Mouse (Mus musculus): Measurements from ENCODE around the gene Pcnp. TPM values are rescaled to one million over a fixed set of nuclear protein-coding genes. Genes with fewer than 3 reads are reported as not detected.

The Pcnp gene
- polyA plus RNA-seq, 2 experiments from 2014 or later: 279 to 285 TPM

DNA sequence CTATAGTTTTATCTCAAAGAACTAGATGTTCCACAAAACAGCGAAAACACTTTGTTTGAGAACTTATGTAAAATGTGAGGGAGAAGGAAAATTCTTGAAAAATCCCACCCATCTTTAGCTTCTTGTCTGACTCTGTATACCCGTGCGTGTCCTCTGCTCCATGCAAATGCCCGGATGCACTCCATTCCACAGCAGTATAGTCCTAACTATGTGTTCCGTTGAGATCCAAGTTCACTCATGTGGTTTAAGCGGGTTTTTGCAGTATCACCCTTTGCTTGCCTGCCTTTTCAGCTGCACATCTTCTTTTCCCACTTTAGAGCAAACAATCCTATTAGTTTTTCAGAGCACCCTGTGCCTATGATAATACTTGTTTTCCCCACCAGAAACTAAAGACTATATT, 7.0 kb upstream of the Pcnp start:
- no peak for ATAC-seq

GRCm38 (mm10) chr16:56034566-56034965, 5.0 kb upstream of the Pcnp start:
- ATAC-seq: no peak

- ATAC-seq: peak; percentile 31
These were observed 602 bp downstream of the Pcnp start for GRCm38 (mm10) chr16:56028722-56029551.

GRCm38 (mm10) chr16:56027854-56028629, 1.5 kb downstream of the Pcnp start:
- ATAC-seq: no peak

GRCm38 (mm10) chr16:56019660-56020059, 9.9 kb downstream of the Pcnp start:
- no peak for ATAC-seq

- ATAC-seq: no peak
These were observed 15.5 kb downstream of the Pcnp start for GRCm38 (mm10) chr16:56014076-56014475.

DNA sequence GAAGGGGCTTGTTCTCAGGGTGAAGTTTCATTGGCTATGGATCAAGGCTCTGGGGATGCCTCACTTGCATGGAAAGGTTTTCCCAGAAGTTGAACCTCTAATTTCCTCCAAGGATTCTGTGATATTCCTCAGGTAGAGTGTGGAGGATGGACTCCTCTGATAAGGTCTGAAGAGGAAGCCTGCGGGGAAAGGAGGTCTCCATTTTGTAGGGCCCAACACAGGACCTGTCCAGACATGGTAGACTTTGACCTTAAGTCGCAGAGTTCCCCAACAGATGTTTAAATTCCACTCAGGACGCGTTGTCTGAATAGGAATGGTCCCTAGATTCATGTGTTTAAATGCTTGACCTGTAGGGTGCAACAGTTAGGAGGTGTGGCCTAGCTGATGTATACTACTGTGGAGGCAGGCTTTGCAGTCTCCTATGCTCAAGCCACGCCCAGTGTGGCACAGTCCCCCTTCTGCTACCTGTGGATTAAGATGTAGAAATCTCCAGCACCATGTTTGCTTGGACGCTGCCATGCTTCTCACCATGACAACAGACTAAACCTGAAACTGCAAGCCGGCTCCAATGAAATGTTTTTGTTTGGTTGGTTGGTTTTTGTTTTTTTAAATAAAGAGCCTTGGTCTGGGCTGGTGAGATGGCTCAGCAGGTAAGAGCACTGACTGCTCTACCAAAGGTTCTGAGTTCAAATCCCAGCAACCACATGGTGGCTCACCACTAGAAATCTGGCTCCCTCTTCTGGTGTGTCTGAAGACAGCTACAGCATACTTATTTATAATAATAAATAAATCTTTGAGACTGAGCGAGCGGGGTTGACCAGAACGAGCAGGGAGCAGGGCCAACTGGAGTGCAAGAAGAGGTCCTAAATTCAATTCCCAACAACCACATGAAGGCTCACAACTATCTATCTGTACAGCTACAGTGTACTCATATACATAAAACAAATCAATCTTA, 16.5 kb downstream of the Pcnp start:
- no peak for ATAC-seq

- no peak for ATAC-seq
These were observed 20.7 kb downstream of the Pcnp start for GRCm38 (mm10) chr16:56008862-56009261.

DNA sequence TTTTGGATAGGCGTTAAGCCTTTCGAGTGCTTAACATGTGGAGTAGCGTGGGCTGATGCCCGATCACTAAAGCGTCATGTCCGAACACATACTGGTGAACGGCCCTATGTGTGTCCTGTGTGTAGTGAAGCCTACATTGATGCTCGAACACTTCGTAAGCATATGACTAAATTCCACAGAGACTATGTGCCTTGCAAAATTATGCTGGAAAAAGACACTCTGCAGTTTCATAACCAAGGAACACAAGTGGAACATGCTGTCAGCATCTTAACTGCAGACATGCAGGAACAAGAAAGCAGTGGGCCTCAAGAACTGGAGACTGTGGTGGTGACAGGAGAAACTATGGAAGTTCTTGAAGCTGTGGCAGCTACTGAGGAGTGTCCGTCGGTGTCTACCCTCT, 22.7 kb downstream of the Pcnp start:
- ATAC-seq: no peak

GRCm38 (mm10) chr16:55994235-55994634, 35.3 kb downstream of the Pcnp start:
- no peak for ATAC-seq

DNA sequence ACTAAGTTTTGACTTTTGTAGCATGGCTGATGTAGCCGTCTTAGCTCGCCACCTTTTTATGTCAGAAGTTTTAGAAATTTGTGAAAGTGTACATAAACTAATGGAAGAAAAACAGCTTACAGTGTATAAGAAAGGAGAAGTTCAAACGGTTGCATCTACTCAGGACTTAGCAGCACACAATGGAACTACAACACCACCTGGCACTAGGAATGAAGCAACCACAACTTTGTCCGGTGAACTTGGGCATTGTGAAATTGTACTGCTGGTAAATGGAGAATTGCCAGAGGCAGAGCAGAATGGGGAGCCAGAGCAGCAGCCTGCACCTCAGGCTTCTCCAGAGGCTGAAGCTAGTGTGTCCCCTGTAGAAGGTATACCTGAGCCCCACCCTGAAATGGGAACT, 39.2 kb downstream of the Pcnp start:
- ATAC-seq: no peak

GRCm38 (mm10) chr16:55986001-55986400, 43.5 kb downstream of the Pcnp start:
- ATAC-seq: no peak

DNA sequence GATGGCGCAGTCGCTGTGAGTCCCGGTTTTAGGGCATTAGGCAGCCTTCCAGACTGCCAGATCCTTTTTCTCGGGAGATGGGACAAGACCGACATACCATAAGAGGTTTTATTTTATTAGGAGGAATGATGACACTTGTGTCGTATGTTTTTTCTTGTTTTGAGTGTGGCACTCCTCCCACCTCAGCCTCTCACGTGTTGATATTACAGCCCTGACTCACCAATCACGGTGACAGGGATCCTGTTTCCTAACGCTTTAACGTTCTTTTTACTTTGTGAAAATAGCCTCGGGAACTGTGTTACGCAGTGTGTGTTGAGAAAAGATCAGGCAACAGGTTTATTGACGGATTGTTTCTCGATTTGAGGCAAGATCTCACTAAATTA, 54.6 kb downstream of the Pcnp start:
- peak; percentile 42 for ATAC-seq

DNA sequence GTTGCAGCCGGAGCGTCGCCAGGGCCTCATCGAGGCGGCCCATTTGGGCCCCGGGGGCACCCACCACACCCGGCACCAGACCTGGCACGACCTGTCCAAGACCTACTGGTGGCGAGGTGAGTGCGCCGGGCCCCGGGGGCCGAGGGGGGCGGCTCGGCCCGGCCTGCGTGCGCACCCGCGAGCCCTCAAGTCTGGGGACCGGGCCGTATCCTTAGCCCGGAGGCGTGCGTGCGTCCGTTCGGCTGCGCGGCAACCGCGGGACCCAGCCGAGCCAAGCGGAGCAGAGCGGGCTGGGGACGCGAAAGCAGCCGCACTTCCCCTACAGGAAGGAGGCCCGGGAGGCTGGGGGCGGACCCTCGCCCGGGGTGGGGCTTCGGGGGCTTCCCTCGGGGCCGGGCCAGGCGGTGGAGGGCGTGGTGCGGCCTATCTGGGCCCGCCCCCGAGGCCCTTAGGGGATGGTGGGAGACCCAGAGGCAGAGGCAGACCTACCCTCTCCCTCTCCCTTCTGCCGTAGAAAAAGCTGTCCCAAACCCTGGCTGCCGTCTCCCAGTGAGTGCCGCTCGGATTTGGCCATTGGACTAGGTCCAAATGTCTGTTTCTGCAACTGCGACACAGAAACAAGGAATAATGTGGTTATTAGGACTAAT, 55.2 kb downstream of the Pcnp start:
- peak; percentile 62 for ATAC-seq

DNA sequence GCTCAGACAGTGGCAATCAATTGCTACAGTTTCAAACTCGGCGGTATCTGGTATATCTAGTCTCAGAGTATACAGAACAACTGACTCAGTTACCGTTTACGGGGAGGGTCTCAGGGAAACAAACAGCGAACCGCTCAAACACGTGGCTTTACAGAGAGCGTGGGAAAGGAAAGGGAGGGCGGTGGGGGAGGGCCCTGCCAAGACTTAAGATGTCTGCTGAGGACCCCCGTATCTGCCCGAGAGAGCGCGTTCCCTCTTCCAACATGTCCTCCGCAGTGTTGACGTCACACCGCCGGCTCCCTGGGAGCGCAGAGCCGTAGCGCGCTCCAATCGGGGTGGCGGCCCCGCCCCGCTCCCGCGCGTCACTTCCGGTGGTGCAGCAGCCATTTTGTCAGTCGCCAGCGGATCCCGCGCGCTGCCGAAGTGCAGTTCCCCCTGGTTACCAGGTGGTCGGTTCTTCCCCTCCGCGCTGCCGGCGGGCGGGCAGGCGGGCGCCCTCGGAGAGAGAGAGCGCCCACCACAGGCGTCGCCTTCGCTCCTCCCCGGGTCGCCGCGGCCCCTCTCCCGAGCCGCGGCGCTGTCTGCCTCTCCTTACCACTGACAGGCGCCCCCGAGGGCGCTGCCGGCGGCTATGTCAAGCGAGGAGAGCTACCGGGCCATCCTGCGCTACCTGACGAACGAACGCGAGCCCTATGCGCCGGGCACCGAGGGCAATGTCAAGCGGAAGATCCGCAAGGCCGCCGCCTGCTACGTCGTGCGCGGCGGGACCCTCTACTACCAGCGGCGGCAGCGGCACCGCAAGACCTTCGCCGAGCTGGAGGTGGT, 55.9 kb downstream of the Pcnp start, which contains the start of gene Zbtb11:
Zbtb11 (plus strand) TSS at position 453 of the 825 bp plus-strand sequence.
- ATAC-seq: peak; percentile 83

DNA sequence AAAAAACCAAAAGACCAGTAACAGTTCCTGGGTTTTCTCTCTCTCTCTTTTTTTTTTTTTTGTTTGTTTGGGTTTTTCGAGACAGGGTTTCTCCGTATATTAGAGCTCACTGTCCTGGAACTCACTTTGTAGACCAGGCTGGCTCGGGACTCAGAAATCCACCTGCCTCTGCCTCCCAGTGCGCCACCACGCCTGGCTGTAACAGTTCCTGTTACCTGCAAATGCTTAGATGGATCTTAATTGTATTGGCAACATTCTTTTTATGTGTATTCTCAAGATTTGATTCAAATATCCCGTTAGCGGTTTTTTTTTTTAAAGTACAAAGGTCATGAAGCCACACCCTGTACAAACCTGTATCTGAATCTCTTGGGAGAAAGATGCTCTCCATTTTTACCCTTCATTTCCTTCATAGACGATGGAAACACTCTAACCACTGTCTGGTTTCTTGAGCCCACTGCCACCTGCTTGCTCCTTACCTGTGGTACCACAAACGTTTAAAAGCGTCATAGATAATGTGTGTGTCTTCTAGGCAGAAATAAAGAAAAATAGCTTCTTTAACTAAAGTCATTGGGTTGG, 56.8 kb downstream of the Pcnp start:
- no peak for ATAC-seq

- ATAC-seq: no peak
These were observed 57.6 kb downstream of the Pcnp start for GRCm38 (mm10) chr16:55971735-55972615.

GRCm38 (mm10) chr16:55970416-55970815, 59.1 kb downstream of the Pcnp start:
- no peak for ATAC-seq

DNA sequence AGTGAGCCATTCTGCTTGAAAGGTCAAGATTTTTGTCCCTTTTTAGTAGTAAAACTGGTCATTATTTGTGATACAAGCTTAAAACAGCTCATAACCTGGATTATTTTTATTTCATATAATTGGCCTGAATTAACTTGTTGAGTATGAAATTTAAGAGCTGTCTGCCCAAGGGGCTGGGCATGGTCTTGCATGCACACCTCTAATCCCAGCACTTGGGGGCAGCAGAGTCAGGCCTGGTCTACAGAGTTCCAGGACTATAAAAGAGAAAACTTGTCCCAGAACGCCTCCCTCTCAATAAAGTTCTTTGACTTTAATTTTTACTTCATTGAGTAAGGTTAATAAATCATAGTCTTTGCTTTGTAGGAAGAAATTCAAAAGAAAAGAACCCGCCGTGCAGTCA, 60.4 kb downstream of the Pcnp start:
- ATAC-seq: no peak

DNA sequence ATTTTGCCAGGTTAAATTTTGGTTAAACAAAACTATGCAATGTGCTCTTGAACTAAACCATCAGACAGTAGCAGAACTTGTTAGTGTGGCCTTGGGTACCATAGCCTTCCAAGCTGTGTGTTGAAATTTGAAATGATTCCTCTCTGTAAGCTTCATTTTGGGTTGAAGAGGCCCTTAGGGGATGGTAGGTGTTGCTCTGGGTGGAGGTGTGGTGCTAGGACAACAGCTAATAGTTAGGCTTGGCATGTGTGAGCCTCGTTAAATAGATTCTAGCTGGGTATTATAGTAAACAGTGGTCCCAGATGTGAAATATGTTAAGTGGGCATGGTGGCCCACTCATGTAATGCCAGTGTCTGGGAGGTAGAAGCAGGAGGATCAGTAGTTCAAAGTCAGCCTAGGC, 62.3 kb downstream of the Pcnp start:
- ATAC-seq: no peak
